Mouse (Mus musculus) stomach, postnatal 0 days (tissue): ENCODE measurements around the gene Cntrob.

Experiments used
- CTCF ChIP-seq: IDR thresholded peaks from 2 replicates; pipeline ENCODE4 v1.5.1; 2016; ENCODE audit warnings: antibody characterized with exemption, low read depth, mild to moderate bottlenecking, moderate library complexity
- EP300 ChIP-seq: optimal IDR thresholded peaks from 2 replicates; pipeline ENCODE3; 2016; ENCODE audit warnings: antibody characterized with exemption

GRCm38 (mm10) chr11:69328517-69328916, 4.9 kb upstream of the Cntrob start:
- no peak for TF ChIP-seq CTCF
- TF ChIP-seq EP300: no peak
